Mouse (Mus musculus): ENCODE results near the gene Slc29a3. TPM values are rescaled to one million over a fixed set of nuclear protein-coding genes. Genes with fewer than 3 reads are reported as not detected.

Slc29a3 gene
- polyA plus RNA-seq, 1 experiment from 2014 or later = 8.0 TPM

GRCm38 (mm10) chr10:60708837-60709236, 43.8 kb downstream of the Slc29a3 start:
- no peak for DNase-seq (ENCODE audit: low spot score)
- Histone ChIP-seq H3K27me3 (ENCODE audit: low read depth, poor library complexity, severe bottlenecking) (no peaks in the 10 kb centered on the region), H3K4me3 (no peak overlapping the region), H3K27ac (no peak overlapping the region), H3K4me1 (no peaks in the 10 kb centered on the region), H3K36me3 (peaks cover under 1% of the 10 kb centered on the region; the same call in 1 of the 2 replicates), H3K9me3 (replicated peaks) (no peaks in the 10 kb centered on the region)
- 81% methylated on average over 5 of the region's 5 CpGs for WGBS

DNA sequence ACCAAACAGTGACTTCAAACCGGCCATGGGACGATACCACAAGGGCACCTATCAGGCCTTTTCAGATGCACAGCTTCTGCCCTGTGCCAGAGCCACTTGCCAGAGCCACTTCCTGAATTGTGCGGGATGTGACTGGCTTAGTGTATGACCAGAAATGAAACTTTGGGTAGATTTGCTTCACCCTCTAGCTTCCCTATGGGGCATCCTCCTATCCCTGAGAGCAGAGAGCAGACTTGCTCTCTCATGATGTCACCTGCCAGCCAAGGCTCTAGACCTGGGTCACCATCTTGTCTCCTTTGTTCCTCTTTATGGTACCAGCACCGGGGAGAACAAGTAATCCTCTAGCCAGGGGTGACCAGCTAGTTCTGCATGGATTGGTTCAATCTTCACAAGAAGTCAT, 46.3 kb downstream of the Slc29a3 start:
- H3K27me3 ChIP-seq (ENCODE audit: low read depth, poor library complexity, severe bottlenecking) = peaks cover 1% of the 10 kb centered on the region; the same call in 1 of the 2 replicates
- WGBS = 92% methylated on average over 4 of the region's 4 CpGs
- no peaks in the 10 kb centered on the region for H3K9me3 ChIP-seq (replicated peaks)
- no peak overlapping the region for H3K4me3 ChIP-seq
- no peak for DNase-seq (ENCODE audit: low spot score)
- H3K4me1 ChIP-seq = no peaks in the 10 kb centered on the region
- H3K36me3 ChIP-seq = no peaks in the 10 kb centered on the region
- no peak overlapping the region for H3K27ac ChIP-seq

- Histone ChIP-seq H3K4me1 (no peaks in the 10 kb centered on the region), H3K9me3 (replicated peaks) (no peaks in the 10 kb centered on the region), H3K4me3 (no peak overlapping the region), H3K27me3 (ENCODE audit: low read depth, poor library complexity, severe bottlenecking) (peaks cover 8% of the 10 kb centered on the region; the same call in 1 of the 2 replicates), H3K36me3 (no peaks in the 10 kb centered on the region), H3K27ac (no peak overlapping the region)
- WGBS = 65% methylated on average over 2 of the region's 2 CpGs
- DNase-seq (ENCODE audit: low spot score) = no peak
Observed at GRCm38 (mm10) chr10:60705134-60705533, 47.5 kb downstream of the Slc29a3 start.

- Histone ChIP-seq H3K27ac (no peak overlapping the region), H3K4me3 (no peak overlapping the region), H3K27me3 (ENCODE audit: low read depth, poor library complexity, severe bottlenecking) (peaks cover 22% of the 10 kb centered on the region), H3K4me1 (no peaks in the 10 kb centered on the region), H3K36me3 (no peaks in the 10 kb centered on the region), H3K9me3 (replicated peaks) (no peaks in the 10 kb centered on the region)
- WGBS = 85% methylated on average over 6 of the region's 6 CpGs
- DNase-seq (ENCODE audit: low spot score) = no peak
Observed at GRCm38 (mm10) chr10:60697775-60698174, 54.8 kb downstream of the Slc29a3 start.

GRCm38 (mm10) chr10:60696975-60697374, 55.6 kb downstream of the Slc29a3 start:
- WGBS = 20% methylated on average over 5 of the region's 5 CpGs
- Histone ChIP-seq H3K36me3 (no peaks in the 10 kb centered on the region), H3K27me3 (ENCODE audit: low read depth, poor library complexity, severe bottlenecking) (peaks cover 22% of the 10 kb centered on the region), H3K4me3 (no peak overlapping the region), H3K9me3 (replicated peaks) (no peaks in the 10 kb centered on the region), H3K4me1 (no peaks in the 10 kb centered on the region), H3K27ac (no peak overlapping the region)
- DNase-seq (ENCODE audit: low spot score) = peak; percentile 80

DNA sequence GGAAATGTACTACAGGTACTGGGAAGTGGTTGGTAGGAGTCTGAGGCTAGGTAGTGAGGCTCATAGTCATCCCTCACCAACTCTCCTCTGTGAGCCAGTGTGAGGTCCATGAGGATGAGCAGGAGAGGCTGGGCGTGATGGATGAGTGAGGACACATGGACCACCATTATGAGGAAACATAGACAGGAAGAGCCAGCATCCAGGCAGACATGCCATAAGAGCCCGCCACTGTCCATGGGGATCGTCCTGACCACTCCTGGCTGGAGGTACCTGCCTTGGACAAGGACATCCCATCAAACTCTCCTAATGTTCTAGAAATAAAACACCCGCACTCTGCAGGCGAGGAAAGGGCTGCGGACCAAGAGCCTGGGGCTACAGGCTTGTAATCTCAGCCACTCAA, 56.2 kb downstream of the Slc29a3 start, which contains the start of gene Cdh23:
TSS of gene Cdh23 (minus strand) at position 101 of the 400 bp plus-strand sequence.
- peaks cover 5% of the 10 kb centered on the region for H3K4me1 ChIP-seq
- H3K9me3 ChIP-seq (replicated peaks) = no peaks in the 10 kb centered on the region
- no peak within 1 kb of the TSS for H3K4me3 ChIP-seq
- DNase-seq (ENCODE audit: low spot score) = no peak
- H3K36me3 ChIP-seq = no peaks in the 10 kb centered on the region
- H3K27me3 ChIP-seq (ENCODE audit: low read depth, poor library complexity, severe bottlenecking) = peaks cover 22% of the 10 kb centered on the region
- WGBS = 90% methylated on average over 6 of the region's 6 CpGs
- no peak within 1 kb of the TSS for H3K27ac ChIP-seq

GRCm38 (mm10) chr10:60691671-60692390, 60.8 kb downstream of the Slc29a3 start:
- 79% methylated on average over 20 of the region's 20 CpGs for WGBS
- Histone ChIP-seq H3K4me1 (peaks cover 20% of the 10 kb centered on the region), H3K36me3 (no peaks in the 10 kb centered on the region), H3K9me3 (replicated peaks) (no peaks in the 10 kb centered on the region), H3K4me3 (no peak overlapping the region), H3K27ac (no peak overlapping the region), H3K27me3 (ENCODE audit: low read depth, poor library complexity, severe bottlenecking) (peaks cover 38% of the 10 kb centered on the region)
- DNase-seq (ENCODE audit: low spot score) = no peak

DNA sequence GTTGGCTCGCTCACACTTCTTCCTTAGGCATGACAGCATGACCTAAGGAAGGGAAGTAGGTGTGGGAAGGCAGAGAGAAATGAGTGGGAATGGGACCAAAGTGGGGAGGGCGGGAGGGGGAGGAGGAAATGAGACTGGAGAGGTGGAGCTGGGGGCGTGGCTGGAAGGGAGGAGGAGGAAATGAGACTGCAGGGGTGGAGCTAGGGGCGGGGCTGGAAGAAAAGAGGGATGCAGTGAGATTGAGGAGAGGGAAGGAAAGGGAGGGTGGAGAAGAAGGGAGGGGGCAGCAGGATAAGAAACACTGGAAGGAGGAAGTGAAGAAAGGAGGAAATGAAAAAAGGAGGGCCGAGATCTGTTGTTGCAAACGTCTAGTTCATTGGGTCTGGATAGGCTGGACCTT, 61.6 kb downstream of the Slc29a3 start:
- H3K36me3 ChIP-seq = no peaks in the 10 kb centered on the region
- 50% methylated on average over 6 of the region's 6 CpGs for WGBS
- peaks cover 29% of the 10 kb centered on the region for H3K4me1 ChIP-seq
- no peaks in the 10 kb centered on the region for H3K9me3 ChIP-seq (replicated peaks)
- H3K27me3 ChIP-seq (ENCODE audit: low read depth, poor library complexity, severe bottlenecking) = peaks cover 47% of the 10 kb centered on the region
- no peak for DNase-seq (ENCODE audit: low spot score)
- H3K4me3 ChIP-seq = no peak overlapping the region
- no peak overlapping the region for H3K27ac ChIP-seq

- H3K4me3 ChIP-seq = no peak overlapping the region
- no peak overlapping the region for H3K27ac ChIP-seq
- no peak for DNase-seq (ENCODE audit: low spot score)
- no peaks in the 10 kb centered on the region for H3K36me3 ChIP-seq
- H3K4me1 ChIP-seq = peaks cover 34% of the 10 kb centered on the region
- H3K9me3 ChIP-seq (replicated peaks) = no peaks in the 10 kb centered on the region
- peaks cover 63% of the 10 kb centered on the region for H3K27me3 ChIP-seq (ENCODE audit: low read depth, poor library complexity, severe bottlenecking)
- 78% methylated on average over 4 of the region's 4 CpGs for WGBS
Observed at GRCm38 (mm10) chr10:60689396-60689795, 63.2 kb downstream of the Slc29a3 start.

DNA sequence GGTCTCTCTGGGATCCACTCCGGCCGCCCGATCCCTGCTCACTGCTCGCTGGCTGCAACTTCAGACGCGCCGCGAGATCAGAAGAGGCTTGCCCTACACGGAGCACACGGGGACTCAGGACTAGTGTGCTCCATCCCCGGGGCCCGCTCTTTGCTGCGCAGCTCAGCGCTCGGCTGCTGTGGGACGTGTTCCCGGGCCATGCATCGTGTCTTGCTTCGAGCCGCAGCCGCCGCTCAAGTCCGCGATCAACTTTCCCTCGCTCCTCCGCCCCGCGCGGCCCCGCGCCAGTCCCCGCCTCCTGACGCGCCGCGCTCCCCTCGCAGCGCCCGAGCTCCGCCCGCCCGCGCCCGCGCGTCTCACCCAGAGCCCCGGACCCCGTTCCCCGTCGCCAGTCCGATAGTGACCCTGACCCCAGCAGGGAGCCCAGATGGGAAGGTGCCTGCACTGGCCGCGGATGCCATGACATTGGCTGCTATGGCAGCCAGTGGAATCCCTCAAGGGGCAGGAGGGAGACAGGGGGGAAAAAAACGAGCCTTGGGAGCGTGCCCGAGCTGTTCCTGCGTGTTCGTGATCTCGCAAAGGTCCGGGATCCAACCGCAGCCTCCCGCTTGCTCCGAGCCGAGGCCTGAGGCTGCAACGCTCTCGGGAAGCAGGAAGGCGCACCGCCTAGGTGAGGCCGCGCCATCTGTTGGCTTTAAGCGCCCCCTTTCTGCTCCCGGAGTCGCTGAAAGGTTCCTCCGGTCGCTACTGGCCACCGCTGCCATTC, 65.4 kb downstream of the Slc29a3 start:
- under 1% methylated on average over 76 of the region's 76 CpGs for WGBS
- DNase-seq (ENCODE audit: low spot score) = peak; percentile 73
- H3K27me3 ChIP-seq (ENCODE audit: low read depth, poor library complexity, severe bottlenecking) = peaks cover 85% of the 10 kb centered on the region
- H3K36me3 ChIP-seq = no peaks in the 10 kb centered on the region
- H3K27ac ChIP-seq = peak overlapping the region; percentile 11; the same call in 1 of the 2 replicates
- peaks cover 34% of the 10 kb centered on the region for H3K4me1 ChIP-seq
- no peaks in the 10 kb centered on the region for H3K9me3 ChIP-seq (replicated peaks)
- H3K4me3 ChIP-seq = peak overlapping the region; percentile 62

DNA sequence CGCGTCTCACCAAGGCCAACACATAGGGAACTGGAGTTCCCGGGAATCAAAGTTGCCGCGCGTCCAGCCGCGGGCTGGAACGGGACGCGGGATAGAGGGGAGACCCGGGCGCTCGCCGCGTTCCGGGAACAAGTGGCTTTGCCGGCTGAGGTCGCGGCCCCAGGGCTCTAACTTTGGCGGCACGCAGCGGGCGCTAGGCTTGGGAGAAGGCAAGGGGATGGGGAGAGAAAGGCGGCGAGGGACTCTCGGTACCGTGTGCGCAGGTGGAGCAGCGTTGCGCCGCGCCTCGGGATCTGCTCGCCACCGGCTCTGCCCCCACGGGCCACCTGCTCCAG, 66.0 kb downstream of the Slc29a3 start:
- no peak for DNase-seq (ENCODE audit: low spot score)
- no peaks in the 10 kb centered on the region for H3K9me3 ChIP-seq (replicated peaks)
- H3K36me3 ChIP-seq = no peaks in the 10 kb centered on the region
- 0 out of 2 replicates have a peak overlapping the region, but pooled peaks have one; percentile 11 for H3K27ac ChIP-seq
- under 1% methylated on average over 36 of the region's 37 CpGs for WGBS
- H3K4me1 ChIP-seq = peaks cover 32% of the 10 kb centered on the region
- peaks cover 90% of the 10 kb centered on the region for H3K27me3 ChIP-seq (ENCODE audit: low read depth, poor library complexity, severe bottlenecking)
- peak overlapping the region; percentile 62 for H3K4me3 ChIP-seq

GRCm38 (mm10) chr10:60685764-60686640, 66.6 kb downstream of the Slc29a3 start:
- H3K4me1 ChIP-seq = peaks cover 25% of the 10 kb centered on the region
- 7% methylated on average over 50 of the region's 50 CpGs for WGBS
- H3K27me3 ChIP-seq (ENCODE audit: low read depth, poor library complexity, severe bottlenecking) = peaks cover 90% of the 10 kb centered on the region
- DNase-seq (ENCODE audit: low spot score) = peak; percentile 47
- H3K27ac ChIP-seq = no peak overlapping the region
- no peaks in the 10 kb centered on the region for H3K9me3 ChIP-seq (replicated peaks)
- H3K36me3 ChIP-seq = no peaks in the 10 kb centered on the region
- H3K4me3 ChIP-seq = peak overlapping the region; percentile 62
